Mouse (Mus musculus) liver, adult 2 months (tissue): ENCODE data around the gene Egfl7.

Experiments
- CTCF ChIP-seq: fragments of 200-500 bp; IDR thresholded peaks from 2 replicates; pipeline ENCODE4 v1.5.1; 2011; ENCODE audit warnings: low read depth, low read length, control low read depth
- POLR2A ChIP-seq: fragments of 200-500 bp; IDR thresholded peaks from 2 replicates; pipeline ENCODE4 v1.6.1; 2011; ENCODE audit warnings: low read length, control low read depth; ENCODE audit not compliant: insufficient read depth; ENCODE audit errors: extremely low read depth

GRCm38 (mm10) chr2:26636325-26636635 lies 56.5 kb downstream of the Egfl7 start:
- no peak for TF ChIP-seq CTCF
- no peak for TF ChIP-seq POLR2A
